Mouse (Mus musculus) CH12.LX (cell line): ENCODE measurements around the gene Bank1. TPM values are rescaled to one million over a fixed set of nuclear protein-coding genes. Genes with fewer than 3 reads are reported as not detected.
A peak's percentile ranks its signal among the peaks of the same experiment; 100 is the strongest.

Experiments
- DNase-seq: peaks from one replicate; pipeline ENCODE4 v3.0.0-alpha.2; 2013; ENCODE audit errors: extremely low read depth
- H3K27ac ChIP-seq: 2 replicates; pipeline ENCODE4 v1.5.1; 2012; ENCODE audit warnings: low read depth, mild to moderate bottlenecking, control low read depth, moderate library complexity; ENCODE audit not compliant: insufficient read depth
- H3K27me3 ChIP-seq: replicated peaks from 2 replicates; pipeline ENCODE3; 2012; ENCODE audit warnings: inconsistent platforms
- H3K36me3 ChIP-seq, 2 experiments: replicated peaks in 1 of 2; 2 replicates each; pipeline versions ENCODE3 to v1.6.1; 2012; ENCODE audit warnings: inconsistent platforms in 1 of 2, low read length in 1 of 2, mild to moderate bottlenecking in 1 of 2, mixed read lengths in 1 of 2, moderate library complexity in 1 of 2; ENCODE audit not compliant: control insufficient read depth in 1 of 2, insufficient read depth in 1 of 2
- H3K4me1 ChIP-seq, 2 experiments: 2 replicates each; pipeline ENCODE4 v1.6.1; 2012; ENCODE audit warnings: inconsistent platforms in 1 of 2, moderate library complexity in 1 of 2; ENCODE audit not compliant: insufficient read depth in 2 of 2, control insufficient read depth in 1 of 2
- H3K4me2 ChIP-seq: 2 replicates; pipeline ENCODE4 v1.6.1; 2012; ENCODE audit warnings: low read depth, mild to moderate bottlenecking, control low read depth; ENCODE audit not compliant: poor library complexity, insufficient read depth, severe bottlenecking
- H3K4me3 ChIP-seq, 3 experiments: fragments of 150-350 bp in 1 of 3; sonication (generic) in 1 of 3; replicated peaks in 1 of 3; 2 replicates each; pipeline versions ENCODE3 to v1.5.1; 2011 to 2012; ENCODE audit warnings: low read depth in 2 of 3, low read length in 2 of 3, mild to moderate bottlenecking in 2 of 3, moderate library complexity in 2 of 3, control low read depth in 1 of 3, improper control_type of control experiment in 1 of 3, inconsistent platforms in 1 of 3, mixed read lengths in 1 of 3; ENCODE audit not compliant: poor library complexity in 1 of 3
- H3K79me2 ChIP-seq: replicated peaks from 2 replicates; pipeline ENCODE4 v1.6.1; 2012; ENCODE audit warnings: mild to moderate bottlenecking, moderate library complexity; ENCODE audit not compliant: control insufficient read depth, poor library complexity, insufficient read depth, severe bottlenecking; ENCODE audit errors: extremely low read depth
- H3K9ac ChIP-seq: 2 replicates; pipeline ENCODE4 v1.6.1; 2012; ENCODE audit warnings: low read depth, mild to moderate bottlenecking, control low read depth, moderate library complexity; ENCODE audit not compliant: insufficient read depth
- H3K9me3 ChIP-seq: replicated peaks from 2 replicates; pipeline ENCODE3; 2012; ENCODE audit warnings: low read length, inconsistent platforms, mixed read lengths
- CHD1 ChIP-seq: IDR thresholded peaks from 2 replicates; pipeline ENCODE4 v1.6.1; 2012; ENCODE audit warnings: low read depth, low read length, improper control_type of control experiment, inconsistent platforms
- E2F4 ChIP-seq: IDR thresholded peaks from 2 replicates; pipeline ENCODE4 v1.6.1; 2011; ENCODE audit warnings: low read depth, low read length, improper control_type of control experiment; ENCODE audit not compliant: insufficient replicate concordance
- KAT2A ChIP-seq: IDR thresholded peaks from 2 replicates; pipeline ENCODE4 v1.6.1; 2012; ENCODE audit warnings: low read length, improper control_type of control experiment, inconsistent platforms; ENCODE audit not compliant: insufficient replicate concordance
- MAX ChIP-seq: IDR thresholded peaks from 2 replicates; pipeline ENCODE4 v1.6.1; 2011; ENCODE audit warnings: low read length, improper control_type of control experiment
- MXI1 ChIP-seq: IDR thresholded peaks from 2 replicates; pipeline ENCODE4 v1.6.1; 2011; ENCODE audit warnings: mild to moderate bottlenecking, low read depth, low read length, improper control_type of control experiment
- SIN3A ChIP-seq: IDR thresholded peaks from 2 replicates; pipeline ENCODE4 v1.6.1; 2012; ENCODE audit warnings: low read length, improper control_type of control experiment, inconsistent platforms
- TBP ChIP-seq: conservative IDR thresholded peaks from 2 replicates; pipeline ENCODE4 v1.6.1; 2011; ENCODE audit warnings: low read depth, low read length, improper control_type of control experiment
- ZNF384 ChIP-seq: IDR thresholded peaks from 2 replicates; pipeline ENCODE4 v1.6.1; 2012; ENCODE audit warnings: low read depth, low read length, improper control_type of control experiment, inconsistent platforms
- dilution Hi-C: fragments of 300-500 bp; cut with MboI; formaldehyde crosslinking; loops from 2 replicates; pipeline ENCODE4 v1.14.3; 2020; ENCODE audit warnings: low sequenced_read_pairs; ENCODE audit not compliant: extremely low pct_unique_long_range_greater_than_20kb, extremely low pct_ligation_motif_present
- in situ Hi-C: fragments of 300-500 bp; cut with MboI; formaldehyde crosslinking; loops from 3 replicates; pipeline ENCODE4 v1.14.3; 2019; ENCODE audit warnings: low sequenced_read_pairs, low pct_ligation_motif_present, low pct_unique_long_range_greater_than_20kb, mixed read lengths
- polyA plus RNA-seq: library from polyadenylated mRNA; unstranded; fragments of >175 nt; gene quantifications from 2 replicates; pipeline ENCODE4 v1.2.1, GENCODE M21; 2012; ENCODE audit warnings: low read depth; ENCODE audit not compliant: insufficient read length
- total RNA-seq, 2 experiments: library from RNA; depleted of rRNA; stranded (reverse); fragments of 300-350 nt in 1 of 2; fragments of >200 nt in 1 of 2; gene quantifications; 2 replicates each; pipeline ENCODE4 v1.2.3; 2012 to 2014

The Bank1 gene
- total and polyA plus RNA-seq, 3 experiments: 13.1 to 36.2 (median 27.3) TPM

- Histone ChIP-seq H3K9ac (no peak overlapping the region), H3K27me3 (no peaks in the 10 kb centered on the region), H3K4me3 (no peak overlapping the region), H3K36me3 (peaks cover 0 to 9% of the 10 kb centered on the region in 2 experiments), H3K79me2 (no peaks in the 10 kb centered on the region), H3K27ac (no peak overlapping the region), H3K9me3 (no peaks in the 10 kb centered on the region), H3K4me1 (no peaks in the 10 kb centered on the region), H3K4me2 (no peak overlapping the region)
- dilution Hi-C loops: no loop called here
- in situ Hi-C loops: no loop called here
- TF ChIP-seq KAT2A: no peak
- no peak for TF ChIP-seq SIN3A
- TF ChIP-seq E2F4: no peak
- TF ChIP-seq CHD1: no peak
- TF ChIP-seq TBP: no peak
- no peak for DNase-seq
Observed at GRCm38 (mm10) chr3:136189661-136190228, 136.1 kb downstream of the Bank1 start.

- no peaks in the 10 kb centered on the region for H3K27me3 ChIP-seq
- DNase-seq: no peak
- no peak overlapping the region for H3K4me2 ChIP-seq
- H3K4me3 ChIP-seq: no peak overlapping the region
- no peaks in the 10 kb centered on the region for H3K79me2 ChIP-seq
- no peaks in the 10 kb centered on the region for H3K9me3 ChIP-seq
- in situ Hi-C loops (no loop called here), dilution Hi-C loops (no loop called here)
- H3K27ac ChIP-seq: no peak overlapping the region
- TF ChIP-seq MAX: no peak
- H3K4me1 ChIP-seq: no peaks in the 10 kb centered on the region
- H3K9ac ChIP-seq: no peak overlapping the region
- H3K36me3 ChIP-seq: peaks cover 0 to 14% of the 10 kb centered on the region in 2 experiments
Observed at GRCm38 (mm10) chr3:136186548-136187113, 139.2 kb downstream of the Bank1 start.

GRCm38 (mm10) chr3:136171631-136172030, 154.2 kb downstream of the Bank1 start:
- Histone ChIP-seq H3K4me2 (no peak overlapping the region), H3K79me2 (no peaks in the 10 kb centered on the region), H3K4me3 (no peak overlapping the region), H3K9ac (no peak overlapping the region), H3K27ac (no peak overlapping the region), H3K9me3 (no peaks in the 10 kb centered on the region), H3K27me3 (no peaks in the 10 kb centered on the region), H3K36me3 (peaks cover 0 to 6% of the 10 kb centered on the region in 2 experiments), H3K4me1 (peaks cover 0 to 7% of the 10 kb centered on the region in 2 experiments; a peak in 1 of 4 replicates)
- no peak for DNase-seq
- TF ChIP-seq ZNF384: peak; percentile 70
- no peak for TF ChIP-seq TBP
- TF ChIP-seq MXI1: 0 out of 2 replicates have a peak, but pooled peaks have one; percentile 20
- dilution Hi-C loops: no loop called here
- in situ Hi-C loops: no loop called here
